Mouse (Mus musculus) intestine, postnatal 0 days (tissue): Measurements from ENCODE around the gene Myd88. TPM values are rescaled to one million over a fixed set of nuclear protein-coding genes. Genes with fewer than 3 reads are reported as not detected.

Source experiments
- ATAC-seq: fragments of 200-750 bp; cut with Nextera tagmentation; 2 replicates; pipeline ENCODE4 v1.8.0; 2017; ENCODE audit warnings: mild to moderate bottlenecking, moderate TSS enrichment, moderate library complexity
- H3K27ac ChIP-seq: fragments of 300-500 bp; sonication (generic); 2 replicates; pipeline ENCODE4 v1.5.1; 2014; ENCODE audit warnings: mild to moderate bottlenecking, low read depth, low read length, moderate library complexity
- H3K27me3 ChIP-seq: fragments of 300-500 bp; sonication (generic); replicated peaks from 2 replicates; pipeline ENCODE4 v1.6.1; 2014; ENCODE audit warnings: low read length, mixed read lengths; ENCODE audit not compliant: control insufficient read depth, insufficient read depth
- H3K36me3 ChIP-seq: fragments of 300-500 bp; sonication (generic); 2 replicates; pipeline ENCODE4 v1.6.1; 2014; ENCODE audit warnings: mild to moderate bottlenecking, moderate library complexity; ENCODE audit not compliant: control insufficient read depth, insufficient read depth
- H3K4me1 ChIP-seq: fragments of 300-500 bp; sonication (generic); replicated peaks from 2 replicates; pipeline ENCODE4 v1.6.1; 2014; ENCODE audit warnings: antibody characterized with exemption, low read length, mixed read lengths; ENCODE audit not compliant: control insufficient read depth, insufficient read depth
- H3K4me2 ChIP-seq: fragments of 300-500 bp; sonication (generic); replicated peaks from 2 replicates; pipeline ENCODE4 v1.6.1; 2014; ENCODE audit warnings: low read depth, mild to moderate bottlenecking, moderate library complexity
- H3K4me3 ChIP-seq: fragments of 300-500 bp; sonication (generic); 2 replicates; pipeline ENCODE4 v1.5.1; 2014; ENCODE audit warnings: low read depth, low read length
- H3K9ac ChIP-seq: fragments of 300-500 bp; sonication (generic); 2 replicates; pipeline ENCODE4 v1.6.1; 2014; ENCODE audit warnings: mild to moderate bottlenecking, low read depth, low read length
- H3K9me3 ChIP-seq: fragments of 300-500 bp; sonication (generic); 2 replicates; pipeline ENCODE4 v1.6.1; 2016; ENCODE audit warnings: mixed run types; ENCODE audit not compliant: control insufficient read depth
- CTCF ChIP-seq: sonication (generic); IDR thresholded peaks from 2 replicates; pipeline ENCODE4 v1.5.1; 2016; ENCODE audit warnings: low read depth, mild to moderate bottlenecking, control low read depth, antibody characterized with exemption, moderate library complexity
- WGBS: fragments of 180-500 bp; shearing (Covaris S2); extraction: QIAGEN DNeasy Blood & Tissue Kit; methylation state at CpG from one replicate; pipeline ENCODE4 v1.1.7; 2014; 5-methylcytosine and 5-hydroxymethylcytosine counted together
- polyA plus RNA-seq: library from polyadenylated mRNA; unstranded; fragments of >200 nt; fragmentation: Nextera tagmentation; extraction: Ambion mirVana; gene quantifications from 2 replicates; pipeline ENCODE4 v1.2.1, GENCODE M21; 2015

Gene Myd88
- polyA plus RNA-seq: 29.7 and 30.9 TPM in 2 replicates

DNA sequence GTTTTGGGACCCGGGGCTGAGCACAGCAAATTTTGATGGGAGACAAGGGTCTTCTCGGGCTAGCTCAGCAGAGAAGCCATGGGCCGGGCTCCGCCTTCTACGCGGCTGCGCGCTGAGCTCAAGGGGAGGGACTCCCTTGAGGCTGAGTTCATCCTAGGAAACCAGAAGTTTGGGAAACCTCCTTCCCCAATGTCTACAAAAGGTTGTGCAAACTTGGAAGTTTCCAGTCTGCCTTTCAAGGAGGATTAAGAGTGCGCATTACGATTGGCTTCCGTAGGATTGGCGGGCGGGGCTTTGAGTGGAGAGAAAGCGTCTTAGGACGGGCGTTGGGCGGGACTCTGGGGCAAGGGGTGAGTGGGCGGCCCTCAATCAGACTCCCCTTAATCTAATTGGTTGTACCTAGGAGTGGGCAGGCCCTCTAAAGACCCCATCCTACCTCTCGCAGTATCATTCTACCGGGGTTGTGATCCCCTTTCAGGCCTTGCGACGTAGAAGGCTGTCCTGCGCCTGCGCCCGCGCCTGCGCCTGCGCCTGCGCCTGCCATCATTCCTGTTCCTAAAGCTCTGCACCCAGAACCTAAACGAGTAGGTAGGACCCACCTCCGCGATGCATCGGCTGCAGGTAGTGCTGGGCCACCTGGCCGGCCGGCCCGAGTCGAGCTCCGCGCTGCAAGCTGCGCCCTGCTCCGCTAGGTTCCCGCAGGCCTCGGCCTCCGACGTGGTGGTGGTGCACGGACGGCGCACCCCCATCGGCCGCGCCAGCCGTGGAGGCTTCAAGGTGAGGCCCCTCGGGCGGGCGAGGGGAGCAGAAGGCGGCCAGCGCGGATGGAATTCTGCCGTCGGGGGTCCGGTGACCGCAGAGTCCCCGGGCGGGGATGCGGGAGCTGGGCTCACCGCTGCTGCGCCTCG is at the start of gene Myd88:
TSS of gene Myd88 (minus strand) at position 503 of the 908 bp plus-strand sequence.
- Histone ChIP-seq H3K9me3 (no peaks in the 10 kb centered on the region), H3K36me3 (peaks cover 44% of the 10 kb centered on the region), H3K4me3 (peak within 1 kb of the TSS; percentile 72), H3K4me2 (peak within 1 kb of the TSS; percentile 66), H3K27ac (peak within 1 kb of the TSS; percentile 84), H3K27me3 (no peaks in the 10 kb centered on the region), H3K9ac (peak within 1 kb of the TSS; percentile 60), H3K4me1 (peaks cover 4% of the 10 kb centered on the region)
- no peak for TF ChIP-seq CTCF
- under 1% methylated on average over 68 of the region's 68 CpGs for WGBS
- peak; percentile 95 for ATAC-seq

DNA sequence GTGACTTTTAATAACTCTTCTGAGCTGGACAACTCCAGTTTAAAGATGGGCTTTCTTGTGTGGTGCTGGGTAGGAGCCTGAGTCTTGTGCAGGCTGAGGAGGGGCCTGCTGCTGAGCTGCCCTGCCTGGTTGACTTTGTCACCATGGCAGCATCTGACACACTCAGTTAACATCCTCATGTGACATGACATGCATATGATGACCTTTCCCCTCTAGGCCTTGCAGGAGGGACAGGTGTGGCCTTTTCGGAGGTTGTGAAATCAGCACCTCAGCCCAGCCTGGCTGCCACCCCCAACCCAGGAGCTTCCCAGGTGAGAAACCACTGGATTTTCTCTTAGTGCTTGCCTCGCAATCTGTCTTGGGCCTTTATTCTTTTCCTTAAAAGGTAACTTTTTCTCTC is 49.0 kb upstream of the Myd88 start:
- no peaks in the 10 kb centered on the region for H3K4me1 ChIP-seq
- no peak overlapping the region for H3K9ac ChIP-seq
- no peak overlapping the region for H3K4me2 ChIP-seq
- TF ChIP-seq CTCF: no peak
- peak; percentile 43 for ATAC-seq
- no peaks in the 10 kb centered on the region for H3K9me3 ChIP-seq
- H3K27me3 ChIP-seq: no peaks in the 10 kb centered on the region
- H3K27ac ChIP-seq: no peak overlapping the region
- H3K36me3 ChIP-seq: peaks cover 7% of the 10 kb centered on the region; the same call in 1 of the 2 replicates
- no peak overlapping the region for H3K4me3 ChIP-seq
- 76% methylated on average over 2 of the region's 2 CpGs for WGBS

DNA sequence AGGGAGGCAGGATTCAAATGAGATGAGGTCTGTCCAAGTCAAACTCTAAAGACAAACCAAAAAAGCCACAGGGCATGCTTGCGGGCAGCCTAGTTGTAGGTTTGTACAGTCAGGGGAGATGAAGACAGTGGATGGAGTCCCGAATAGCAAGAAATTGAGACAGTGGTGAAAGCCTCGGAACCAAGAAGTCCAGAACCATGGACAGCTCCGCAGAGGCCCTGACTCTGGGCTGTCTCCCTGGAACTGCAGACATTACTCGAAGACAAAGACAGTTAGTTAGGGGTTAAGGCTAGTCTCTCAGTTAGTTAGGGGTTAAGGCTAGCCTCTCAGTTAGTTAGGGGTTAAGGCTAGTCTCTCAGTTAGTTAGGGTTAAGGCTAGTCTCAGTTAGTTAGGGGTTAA is 47.7 kb upstream of the Myd88 start:
- Histone ChIP-seq H3K4me3 (no peak overlapping the region), H3K9ac (no peak overlapping the region), H3K36me3 (peaks cover 7% of the 10 kb centered on the region; the same call in 1 of the 2 replicates), H3K4me2 (no peak overlapping the region), H3K9me3 (no peaks in the 10 kb centered on the region), H3K27ac (no peak overlapping the region), H3K4me1 (no peaks in the 10 kb centered on the region), H3K27me3 (no peaks in the 10 kb centered on the region)
- TF ChIP-seq CTCF: no peak
- WGBS: 52% methylated on average over 5 of the region's 5 CpGs
- ATAC-seq: no peak

DNA sequence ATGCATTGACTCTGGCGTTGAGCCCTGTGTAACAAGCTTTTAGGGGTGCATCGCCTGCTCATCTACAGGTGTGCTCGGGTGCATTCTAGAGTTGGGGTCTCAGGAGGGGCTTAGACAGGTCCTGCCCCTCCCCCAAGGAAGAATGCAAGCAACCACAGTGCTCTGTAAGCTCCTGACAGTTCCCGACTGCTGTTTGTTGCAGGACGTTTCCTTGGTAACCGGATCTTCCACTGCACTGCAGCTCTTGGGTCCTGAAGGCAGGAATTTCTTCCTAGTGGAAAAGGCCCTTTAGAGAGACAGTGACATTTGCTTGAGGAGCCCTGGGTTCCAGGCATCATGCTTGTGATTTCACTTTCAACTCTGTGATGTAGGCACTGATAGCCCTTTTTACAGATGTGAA is 41.4 kb upstream of the Myd88 start:
- WGBS: 68% methylated on average over 6 of the region's 6 CpGs
- H3K27ac ChIP-seq: no peak overlapping the region
- no peak for ATAC-seq
- H3K36me3 ChIP-seq: peaks cover 15% of the 10 kb centered on the region
- no peaks in the 10 kb centered on the region for H3K27me3 ChIP-seq
- H3K9ac ChIP-seq: no peak overlapping the region
- H3K4me2 ChIP-seq: no peak overlapping the region
- TF ChIP-seq CTCF: no peak
- no peaks in the 10 kb centered on the region for H3K4me1 ChIP-seq
- H3K9me3 ChIP-seq: no peaks in the 10 kb centered on the region
- no peak overlapping the region for H3K4me3 ChIP-seq

DNA sequence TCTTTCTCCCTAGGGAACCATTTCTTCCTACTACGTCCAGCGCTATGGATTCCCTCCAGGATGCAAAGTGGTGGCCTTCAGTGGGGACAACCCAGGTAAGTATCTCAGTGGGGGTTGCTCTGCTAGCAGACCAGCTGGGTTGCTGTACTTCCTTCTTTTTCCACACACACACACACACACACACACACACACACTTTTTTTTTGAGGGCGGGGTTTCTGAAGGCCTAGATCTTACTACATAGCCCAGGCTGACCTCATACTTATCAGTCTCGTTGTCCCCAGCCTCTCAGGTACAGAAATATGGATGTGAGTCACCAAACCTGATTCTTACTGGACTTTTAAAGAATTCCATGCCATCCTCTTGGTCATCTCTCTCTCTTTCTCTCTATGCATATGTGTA is 37.0 kb upstream of the Myd88 start:
- no peak for ATAC-seq
- Histone ChIP-seq H3K27ac (no peak overlapping the region), H3K27me3 (no peaks in the 10 kb centered on the region), H3K4me3 (no peak overlapping the region), H3K9ac (no peak overlapping the region), H3K36me3 (peaks cover 21% of the 10 kb centered on the region), H3K4me1 (no peaks in the 10 kb centered on the region), H3K9me3 (no peaks in the 10 kb centered on the region), H3K4me2 (no peak overlapping the region)
- TF ChIP-seq CTCF: no peak
- 92% methylated on average over 4 of the region's 4 CpGs for WGBS

DNA sequence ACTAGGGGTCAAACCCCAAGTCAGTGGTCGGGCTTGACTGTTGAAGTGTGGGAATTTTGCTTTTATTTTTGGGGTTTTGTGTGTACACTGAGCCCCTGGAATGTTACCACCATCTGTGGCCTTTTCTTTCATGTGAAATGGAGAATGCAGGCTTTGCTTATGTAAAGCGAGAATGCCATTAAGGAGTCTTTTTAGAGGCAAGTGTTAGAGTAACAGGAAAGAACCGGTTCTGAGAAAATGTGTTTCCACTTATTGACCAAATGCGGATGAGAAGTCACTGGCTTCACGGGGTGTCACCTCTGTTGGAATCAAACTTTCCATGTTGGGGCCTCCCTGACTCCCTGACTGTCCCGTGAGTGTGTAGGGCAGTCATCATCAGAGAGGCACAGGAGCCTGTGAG is 34.3 kb upstream of the Myd88 start:
- Histone ChIP-seq H3K9me3 (no peaks in the 10 kb centered on the region), H3K4me2 (no peak overlapping the region), H3K4me1 (no peaks in the 10 kb centered on the region), H3K27ac (no peak overlapping the region), H3K4me3 (no peak overlapping the region), H3K27me3 (no peaks in the 10 kb centered on the region), H3K36me3 (peaks cover 13% of the 10 kb centered on the region), H3K9ac (no peak overlapping the region)
- no peak for TF ChIP-seq CTCF
- WGBS: 76% methylated on average over 6 of the region's 6 CpGs
- ATAC-seq: no peak
